Mouse (Mus musculus) erythroblast, embryonic 14.5 days (primary cell): ENCODE data around the gene Trappc2l. TPM values are rescaled to one million over a fixed set of nuclear protein-coding genes. Genes with fewer than 3 reads are reported as not detected.
"Not testable (repeated sequence)": the region's sequence is repeated elsewhere in the genome, so short reads cannot be mapped to it uniquely, and the experiment has no call there.

ENCODE experiments used
- H3K27me3 ChIP-seq: 2 replicates; pipeline ENCODE4 v1.6.1; 2012; ENCODE audit warnings: inconsistent platforms; ENCODE audit not compliant: control insufficient read depth
- H3K36me3 ChIP-seq: 2 replicates; pipeline ENCODE4 v1.6.1; 2012; ENCODE audit warnings: mild to moderate bottlenecking, inconsistent platforms; ENCODE audit not compliant: control insufficient read depth
- H3K4me1 ChIP-seq: 2 replicates; pipeline ENCODE4 v1.6.1; 2012; ENCODE audit warnings: inconsistent platforms; ENCODE audit not compliant: control insufficient read depth
- H3K4me3 ChIP-seq: replicated peaks from 2 replicates; pipeline ENCODE3; 2012; ENCODE audit warnings: moderate library complexity, mild to moderate bottlenecking, inconsistent platforms
- H3K9me3 ChIP-seq: 2 replicates; pipeline ENCODE4 v1.6.1; 2012; ENCODE audit warnings: low read length, inconsistent platforms, mixed read lengths; ENCODE audit not compliant: control insufficient read depth
- GATA1 ChIP-seq: IDR thresholded peaks from 2 replicates; pipeline ENCODE4 v1.6.1; 2012; ENCODE audit warnings: low read length, inconsistent platforms, mixed read lengths
- TAL1 ChIP-seq: IDR thresholded peaks from 3 replicates; pipeline ENCODE4 v1.6.1; 2012; ENCODE audit warnings: low read length, inconsistent platforms, mixed read lengths
- polyA plus RNA-seq: library from polyadenylated mRNA; stranded (reverse); fragments of >175 nt; gene quantifications from 2 replicates; pipeline ENCODE4 v1.2.3, GENCODE M21; 2012

The Trappc2l gene
- polyA plus RNA-seq, 1 experiment: 0.16 TPM

DNA sequence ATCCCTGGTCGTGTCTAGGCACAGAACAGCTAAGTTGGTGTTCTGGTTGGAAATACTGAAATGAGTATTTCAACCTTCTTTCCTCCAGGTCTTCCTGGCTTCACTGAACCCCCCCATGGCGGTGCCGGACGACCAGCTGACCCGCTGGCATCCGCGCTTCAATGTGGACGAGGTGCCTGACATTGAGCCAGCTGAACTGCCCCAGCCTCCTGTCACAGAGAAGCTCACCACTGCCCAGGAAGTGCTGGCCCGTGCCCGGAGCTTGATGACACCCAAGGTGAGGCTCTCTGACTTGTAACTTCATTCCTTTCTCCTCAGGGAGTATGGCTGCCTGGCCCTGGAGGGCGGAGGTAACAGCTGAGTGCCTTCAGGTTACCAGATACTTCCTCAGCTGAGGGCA, 40.3 kb upstream of the Trappc2l start:
- Histone ChIP-seq H3K4me3 (peak overlapping the region; percentile 1), H3K36me3 (peaks cover 67% of the 10 kb centered on the region), H3K4me1 (peaks cover 89% of the 10 kb centered on the region), H3K27me3 (no peaks in the 10 kb centered on the region; the same call in 1 of the 2 replicates), H3K9me3 (no peaks in the 10 kb centered on the region; the same call in 1 of the 2 replicates)
- no peak for TF ChIP-seq TAL1

DNA sequence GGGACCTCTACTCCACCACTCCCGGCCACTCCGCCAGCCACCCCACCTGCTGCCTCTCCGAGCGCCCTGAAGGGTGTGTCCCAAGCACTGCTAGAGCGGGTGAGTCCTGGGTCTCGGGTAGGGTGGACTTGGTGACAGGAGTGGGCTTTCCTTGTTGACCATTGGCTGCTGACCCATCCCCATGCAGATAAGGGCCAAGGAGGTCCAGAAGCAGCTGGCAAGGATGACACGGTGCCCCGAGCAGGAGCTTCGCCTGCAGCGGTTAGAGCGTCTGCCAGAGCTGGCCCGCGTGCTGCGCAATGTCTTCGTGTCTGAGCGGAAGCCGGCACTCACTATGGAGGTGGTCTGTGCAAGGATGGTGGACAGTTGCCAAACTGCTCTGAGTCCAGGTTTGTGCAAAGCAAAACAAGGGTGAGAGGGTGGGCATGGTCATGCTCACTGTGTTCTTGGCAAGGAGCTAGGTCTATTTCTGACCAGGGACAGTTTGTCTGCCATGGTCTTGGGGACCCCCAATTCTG, 39.6 kb upstream of the Trappc2l start:
- TF ChIP-seq TAL1: no peak
- TF ChIP-seq GATA1: no peak
- H3K9me3 ChIP-seq: no peaks in the 10 kb centered on the region; the same call in 1 of the 2 replicates
- H3K27me3 ChIP-seq: no peaks in the 10 kb centered on the region; the same call in 1 of the 2 replicates
- peaks cover 89% of the 10 kb centered on the region for H3K4me1 ChIP-seq
- no peak overlapping the region for H3K4me3 ChIP-seq
- peaks cover 67% of the 10 kb centered on the region for H3K36me3 ChIP-seq

DNA sequence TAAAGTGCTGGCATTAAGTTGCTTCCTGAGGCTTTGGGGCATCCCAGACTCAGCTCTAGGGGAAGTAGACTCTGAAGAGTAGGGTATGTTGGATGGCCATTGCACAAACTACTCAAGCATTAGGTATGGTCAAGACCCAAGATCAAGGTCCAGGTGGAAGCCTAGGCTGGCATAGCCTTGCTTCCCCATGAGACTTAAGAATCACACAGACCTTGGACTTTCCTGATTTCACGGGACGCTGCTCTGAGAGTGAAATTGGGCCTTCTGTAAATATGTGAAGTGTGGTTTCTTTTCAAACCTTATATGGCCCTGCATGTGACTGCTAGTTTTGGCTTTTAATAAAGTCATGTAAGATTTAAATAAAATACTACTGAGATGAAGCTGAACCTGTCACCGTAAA, 38.7 kb upstream of the Trappc2l start:
- no peaks in the 10 kb centered on the region; the same call in 1 of the 2 replicates for H3K27me3 ChIP-seq
- no peak overlapping the region for H3K4me3 ChIP-seq
- no peak for TF ChIP-seq GATA1
- no peak for TF ChIP-seq TAL1
- peaks cover 87% of the 10 kb centered on the region for H3K4me1 ChIP-seq
- H3K36me3 ChIP-seq: peaks cover 67% of the 10 kb centered on the region
- H3K9me3 ChIP-seq: no peaks in the 10 kb centered on the region; the same call in 1 of the 2 replicates

DNA sequence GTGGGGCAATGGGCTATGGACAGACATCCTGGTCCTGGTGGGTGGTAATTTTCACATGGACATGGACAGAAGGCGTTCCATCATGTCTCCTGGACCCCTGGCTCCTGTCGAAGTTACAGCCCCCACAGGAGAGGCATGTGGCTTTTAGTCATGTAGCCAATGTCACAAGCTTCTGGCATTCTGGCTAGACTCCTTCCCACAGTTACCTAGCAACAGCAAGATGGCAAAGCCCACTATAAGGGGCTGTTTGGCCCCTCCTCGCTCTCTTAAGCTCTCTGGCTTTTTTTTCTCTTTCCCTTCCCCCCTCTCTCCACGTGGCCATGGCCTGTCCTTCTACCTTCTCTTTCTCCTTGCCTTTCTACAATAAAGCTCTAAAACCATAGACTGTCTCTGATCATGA, 38.3 kb upstream of the Trappc2l start:
- H3K9me3 ChIP-seq, H3K27me3 ChIP-seq, H3K4me3 ChIP-seq: not testable (repeated sequence)
- Histone ChIP-seq H3K4me1 (peaks cover 87% of the 10 kb centered on the region), H3K36me3 (peaks cover 67% of the 10 kb centered on the region)

DNA sequence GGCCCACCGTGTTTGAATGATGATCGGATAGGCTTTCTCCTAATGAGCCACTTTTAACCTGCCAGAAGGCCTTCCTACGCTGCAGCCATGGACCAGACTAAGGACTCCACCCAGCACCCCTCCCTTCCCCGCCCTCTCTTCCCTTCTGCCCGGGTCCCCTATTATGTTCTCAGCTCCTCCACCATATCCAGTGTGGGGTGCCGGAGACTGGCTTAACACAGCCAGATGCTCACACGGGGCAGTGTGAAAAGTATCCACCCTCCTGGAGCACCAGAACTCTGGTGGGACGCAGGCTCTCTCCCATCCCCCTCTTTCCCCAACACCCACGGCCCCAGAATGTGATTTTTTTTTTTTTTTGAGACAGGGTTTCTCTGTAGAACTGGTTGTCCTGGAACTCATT, 37.9 kb upstream of the Trappc2l start:
- H3K4me3 ChIP-seq: no peak overlapping the region
- H3K4me1 ChIP-seq: peaks cover 87% of the 10 kb centered on the region
- H3K36me3 ChIP-seq: peaks cover 67% of the 10 kb centered on the region
- TF ChIP-seq GATA1: no peak
- TF ChIP-seq TAL1: no peak
- H3K27me3 ChIP-seq: peaks cover 2% of the 10 kb centered on the region
- no peaks in the 10 kb centered on the region; the same call in 1 of the 2 replicates for H3K9me3 ChIP-seq

DNA sequence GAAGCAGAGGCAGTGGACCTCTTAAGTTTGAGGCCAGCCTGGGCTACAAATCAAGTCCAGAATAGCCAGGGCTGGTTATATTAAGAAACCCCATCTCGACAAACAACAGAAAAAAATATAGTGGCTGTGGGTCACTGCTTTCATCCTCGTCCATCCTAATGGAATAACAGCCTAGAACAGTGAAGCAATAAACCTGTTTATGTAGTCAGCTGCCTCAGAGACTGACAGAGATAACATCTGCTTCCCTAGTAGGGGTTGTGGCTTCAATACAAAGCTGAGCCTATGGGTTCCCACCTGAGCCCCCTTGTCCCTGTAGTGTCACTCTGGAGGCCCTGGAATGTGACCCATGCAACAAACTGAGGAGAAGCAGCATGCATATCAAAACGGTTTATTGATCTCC, 37.2 kb upstream of the Trappc2l start:
- Histone ChIP-seq H3K4me1 (peaks cover 81% of the 10 kb centered on the region), H3K27me3 (peaks cover 6% of the 10 kb centered on the region), H3K4me3 (peak overlapping the region; percentile 79), H3K9me3 (no peaks in the 10 kb centered on the region; the same call in 1 of the 2 replicates), H3K36me3 (peaks cover 61% of the 10 kb centered on the region)
- no peak for TF ChIP-seq TAL1
- TF ChIP-seq GATA1: no peak

DNA sequence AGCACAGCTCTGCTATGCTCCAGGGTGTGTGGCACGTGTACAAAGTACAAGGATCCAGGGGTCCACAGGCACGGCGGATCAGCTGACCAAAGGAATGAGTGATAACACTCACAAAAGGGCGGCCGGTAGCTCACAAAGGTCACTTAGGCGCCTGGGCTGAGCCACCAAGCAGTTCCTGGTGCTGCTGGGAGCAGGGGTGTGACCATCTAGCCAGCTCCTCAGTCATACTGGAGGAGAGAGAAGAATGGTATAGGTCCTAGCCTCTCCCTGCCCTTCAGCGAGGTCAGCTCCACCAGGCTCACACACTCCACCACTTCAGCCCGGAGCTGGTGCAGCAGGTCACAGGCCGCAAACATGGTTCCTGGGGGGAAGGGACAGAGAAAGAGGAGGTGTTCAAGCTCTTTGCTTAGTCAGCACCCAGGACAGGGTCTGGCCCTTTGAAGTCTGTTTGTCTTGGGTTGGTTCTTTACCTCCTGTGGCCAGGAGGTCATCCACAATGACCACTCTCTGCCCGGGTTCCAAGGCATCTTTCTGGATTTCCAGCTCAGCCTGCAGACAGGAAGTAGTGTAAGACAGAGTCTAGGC, 36.7 kb upstream of the Trappc2l start:
- peaks cover 76% of the 10 kb centered on the region for H3K4me1 ChIP-seq
- peak overlapping the region; percentile 79 for H3K4me3 ChIP-seq
- H3K36me3 ChIP-seq: peaks cover 56% of the 10 kb centered on the region
- H3K27me3 ChIP-seq: peaks cover 7% of the 10 kb centered on the region
- TF ChIP-seq TAL1 (no peak), GATA1 (no peak)
- H3K9me3 ChIP-seq: no peaks in the 10 kb centered on the region; the same call in 1 of the 2 replicates

DNA sequence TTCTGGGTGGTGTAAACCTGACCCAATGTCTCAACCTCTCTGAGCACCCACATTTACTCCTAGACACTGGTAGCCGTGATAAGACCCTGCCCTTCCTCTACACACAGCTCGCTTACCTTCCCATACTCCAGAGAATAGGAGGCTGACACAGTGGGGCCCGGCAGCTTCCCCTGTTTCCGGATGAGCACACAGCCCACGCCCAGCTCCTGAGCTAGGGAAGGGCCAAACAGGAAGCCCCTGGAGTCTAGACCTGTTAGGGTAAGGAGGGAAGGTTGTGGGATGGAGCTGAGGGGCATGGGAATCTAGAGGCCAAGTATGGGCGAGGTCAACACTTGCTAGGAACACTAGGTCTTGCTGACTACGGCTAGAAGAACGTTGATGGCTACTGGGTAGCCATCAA, 36.2 kb upstream of the Trappc2l start:
- peaks cover 71% of the 10 kb centered on the region for H3K4me1 ChIP-seq
- H3K36me3 ChIP-seq: peaks cover 51% of the 10 kb centered on the region
- no peak for TF ChIP-seq TAL1
- no peak for TF ChIP-seq GATA1
- H3K27me3 ChIP-seq: peaks cover 9% of the 10 kb centered on the region
- no peaks in the 10 kb centered on the region; the same call in 1 of the 2 replicates for H3K9me3 ChIP-seq
- H3K4me3 ChIP-seq: peak overlapping the region; percentile 79

DNA sequence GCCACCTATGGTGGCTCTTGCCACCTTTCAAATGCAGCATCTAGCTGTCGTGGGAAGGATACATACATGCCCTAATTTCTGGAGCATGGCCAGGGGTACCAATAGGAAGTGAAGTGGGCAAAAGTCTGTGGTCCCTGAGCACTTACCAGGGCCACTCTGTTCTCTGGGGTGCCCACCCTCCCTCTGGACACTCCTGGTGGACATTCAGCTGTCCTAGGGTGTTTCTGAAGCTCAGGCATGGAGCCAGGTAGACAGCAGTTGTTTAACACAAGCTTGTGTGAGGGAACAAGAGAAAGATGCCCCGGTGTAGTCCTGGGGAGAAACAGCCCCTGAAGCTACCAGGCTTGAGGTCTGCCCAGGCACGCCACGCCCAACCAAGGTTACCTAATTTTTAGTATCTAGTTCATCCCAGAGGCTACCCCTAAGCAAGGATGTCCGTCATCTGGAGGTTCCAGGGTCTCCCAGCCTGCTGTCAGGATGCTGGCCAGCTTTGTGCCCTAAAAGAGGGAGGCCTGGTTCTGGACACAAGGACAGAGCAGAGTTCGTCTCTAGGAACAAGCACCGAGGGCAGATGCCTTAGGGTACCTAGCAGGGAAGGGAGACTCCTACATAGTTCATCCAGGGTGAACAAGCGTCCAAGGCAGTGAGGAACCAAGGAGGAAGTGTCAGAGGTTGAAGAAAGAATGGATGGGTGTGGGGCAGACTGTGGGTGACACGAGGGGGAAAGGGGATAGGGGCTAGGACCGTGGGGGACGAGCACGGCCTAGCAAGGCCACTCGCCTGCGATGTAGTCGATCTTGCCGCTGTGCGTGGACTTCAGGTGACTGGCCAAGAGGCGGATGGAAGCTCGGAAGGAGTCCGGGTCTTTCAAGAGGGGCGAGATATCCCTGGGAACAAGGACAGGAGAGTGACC, 35.4 kb upstream of the Trappc2l start:
- H3K27me3 ChIP-seq: peaks cover 10% of the 10 kb centered on the region
- peak overlapping the region; percentile 79 for H3K4me3 ChIP-seq
- TF ChIP-seq TAL1: no peak
- no peak for TF ChIP-seq GATA1
- H3K36me3 ChIP-seq: peaks cover 44% of the 10 kb centered on the region
- H3K9me3 ChIP-seq: no peaks in the 10 kb centered on the region
- peaks cover 64% of the 10 kb centered on the region for H3K4me1 ChIP-seq
